Mouse (Mus musculus) testis, adult 2 months (tissue): ENCODE data around the gene Hesx1. TPM values are rescaled to one million over a fixed set of nuclear protein-coding genes. Genes with fewer than 3 reads are reported as not detected.

ENCODE experiments used
- H3K27ac ChIP-seq: fragments of 200-500 bp; 2 replicates; pipeline ENCODE4 v1.5.1; 2012; ENCODE audit warnings: low read depth, low read length; ENCODE audit not compliant: control insufficient read depth, insufficient read depth
- H3K27me3 ChIP-seq: fragments of 200-500 bp; 2 replicates; pipeline ENCODE4 v1.6.1; 2012; ENCODE audit warnings: mild to moderate bottlenecking, low read length, moderate library complexity; ENCODE audit not compliant: control insufficient read depth, insufficient read depth
- H3K36me3 ChIP-seq: fragments of 200-500 bp; 2 replicates; pipeline ENCODE4 v1.6.1; 2012; ENCODE audit warnings: mild to moderate bottlenecking, low read length; ENCODE audit not compliant: control insufficient read depth, insufficient read depth
- H3K4me1 ChIP-seq: fragments of 200-500 bp; 2 replicates; pipeline ENCODE4 v1.6.1; 2012; ENCODE audit warnings: low read length; ENCODE audit not compliant: control insufficient read depth, insufficient read depth
- H3K4me3 ChIP-seq: fragments of 200-500 bp; 2 replicates; pipeline ENCODE4 v1.5.1; 2012; ENCODE audit warnings: low read depth, mild to moderate bottlenecking, low read length, moderate library complexity, mixed read lengths; ENCODE audit not compliant: control insufficient read depth
- CTCF ChIP-seq: fragments of 200-500 bp; IDR thresholded peaks from 2 replicates; pipeline ENCODE4 v1.5.1; 2012; ENCODE audit warnings: low read depth, mild to moderate bottlenecking, inconsistent platforms, low read length, moderate library complexity; ENCODE audit not compliant: control insufficient read depth, insufficient read depth, insufficient replicate concordance
- POLR2A ChIP-seq: fragments of 200-500 bp; IDR thresholded peaks from 2 replicates; pipeline ENCODE4 v1.6.1; 2012; ENCODE audit warnings: low read depth, mild to moderate bottlenecking, inconsistent platforms, low read length, moderate library complexity; ENCODE audit not compliant: control insufficient read depth
- polyA plus RNA-seq: library from polyadenylated mRNA; depleted of rRNA; stranded (reverse); fragments of >200 nt; gene quantifications from 2 replicates; pipeline ENCODE4 v1.2.3, GENCODE M21; 2012

The Hesx1 gene
- polyA plus RNA-seq, 1 experiment: not detected

- peak within 1 kb of the TSS; percentile 55 for H3K27ac ChIP-seq
- peak within 1 kb of the TSS; percentile 93 for H3K4me3 ChIP-seq
- no peaks in the 10 kb centered on the region; the same call in 1 of the 2 replicates for H3K27me3 ChIP-seq
- TF ChIP-seq POLR2A: peak; percentile 77
- TF ChIP-seq CTCF: no peak
- H3K4me1 ChIP-seq: peaks cover 10% of the 10 kb centered on the region
- H3K36me3 ChIP-seq: no peaks in the 10 kb centered on the region
Measured at GRCm38 (mm10) chr14:27038783-27039182, 44.6 kb downstream of the Hesx1 start, which contains the start of gene Il17rd. Gene Il17rd (plus strand): TSS chr14:27038941.

- H3K36me3 ChIP-seq: no peaks in the 10 kb centered on the region
- H3K27me3 ChIP-seq: no peaks in the 10 kb centered on the region; the same call in 1 of the 2 replicates
- H3K27ac ChIP-seq: no peak overlapping the region
- H3K4me1 ChIP-seq: peaks cover 10% of the 10 kb centered on the region
- H3K4me3 ChIP-seq: peak overlapping the region; percentile 93
- TF ChIP-seq CTCF (no peak), POLR2A (no peak)
Measured at GRCm38 (mm10) chr14:27039281-27040248, 45.3 kb downstream of the Hesx1 start.

DNA sequence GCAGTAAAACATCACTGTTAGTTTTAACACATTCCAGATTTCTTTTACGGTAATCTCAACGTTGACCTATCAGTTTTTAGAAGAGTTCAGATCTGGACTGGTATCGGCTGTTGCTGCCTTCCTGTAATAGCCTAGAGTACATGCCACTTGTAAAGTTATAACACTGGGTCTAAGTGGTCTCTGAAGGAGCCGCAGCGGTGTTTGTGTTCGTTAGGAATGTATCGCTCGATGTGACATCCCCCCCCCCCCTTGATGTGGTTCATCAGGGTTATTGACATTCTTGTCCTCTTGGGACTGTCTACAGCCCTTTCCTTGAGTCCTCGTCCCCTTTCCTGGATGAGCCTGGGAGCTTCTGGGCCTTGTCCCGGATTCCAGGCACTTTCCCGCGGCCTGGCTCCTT is 46.2 kb downstream of the Hesx1 start:
- Histone ChIP-seq H3K36me3 (no peaks in the 10 kb centered on the region), H3K27ac (no peak overlapping the region), H3K4me3 (peak overlapping the region; percentile 40), H3K27me3 (no peaks in the 10 kb centered on the region; the same call in 1 of the 2 replicates), H3K4me1 (peaks cover 10% of the 10 kb centered on the region)
- TF ChIP-seq CTCF (no peak), POLR2A (no peak)

- TF ChIP-seq CTCF (no peak), POLR2A (no peak)
- no peaks in the 10 kb centered on the region; the same call in 1 of the 2 replicates for H3K27me3 ChIP-seq
- peaks cover 10% of the 10 kb centered on the region for H3K4me1 ChIP-seq
- no peaks in the 10 kb centered on the region for H3K36me3 ChIP-seq
- H3K27ac ChIP-seq: no peak overlapping the region
- H3K4me3 ChIP-seq: no peak overlapping the region
Measured at GRCm38 (mm10) chr14:27042280-27042983, 48.2 kb downstream of the Hesx1 start.

DNA sequence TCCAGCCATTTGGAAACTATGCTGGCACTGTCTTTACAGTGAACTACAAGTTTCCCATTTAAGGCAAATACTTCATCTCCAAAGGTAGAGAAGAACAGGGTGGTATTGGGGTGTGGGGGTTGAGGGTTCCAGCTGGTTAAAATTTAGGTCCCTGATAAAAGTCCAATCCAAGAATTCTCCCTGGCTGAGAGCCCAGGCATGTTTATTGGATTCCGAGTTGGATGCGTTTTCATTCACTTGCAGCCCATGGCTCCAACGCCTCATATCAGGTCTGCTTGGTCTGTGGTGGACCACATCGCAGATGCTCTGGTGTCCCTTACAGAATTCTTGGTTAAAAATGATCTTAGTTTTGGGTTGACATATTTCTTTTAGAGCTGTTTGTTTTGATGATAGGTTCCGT is 49.2 kb downstream of the Hesx1 start:
- Histone ChIP-seq H3K27me3 (no peaks in the 10 kb centered on the region; the same call in 1 of the 2 replicates), H3K27ac (no peak overlapping the region), H3K4me1 (peaks cover 10% of the 10 kb centered on the region), H3K4me3 (no peak overlapping the region), H3K36me3 (no peaks in the 10 kb centered on the region)
- TF ChIP-seq CTCF (no peak), POLR2A (no peak)

DNA sequence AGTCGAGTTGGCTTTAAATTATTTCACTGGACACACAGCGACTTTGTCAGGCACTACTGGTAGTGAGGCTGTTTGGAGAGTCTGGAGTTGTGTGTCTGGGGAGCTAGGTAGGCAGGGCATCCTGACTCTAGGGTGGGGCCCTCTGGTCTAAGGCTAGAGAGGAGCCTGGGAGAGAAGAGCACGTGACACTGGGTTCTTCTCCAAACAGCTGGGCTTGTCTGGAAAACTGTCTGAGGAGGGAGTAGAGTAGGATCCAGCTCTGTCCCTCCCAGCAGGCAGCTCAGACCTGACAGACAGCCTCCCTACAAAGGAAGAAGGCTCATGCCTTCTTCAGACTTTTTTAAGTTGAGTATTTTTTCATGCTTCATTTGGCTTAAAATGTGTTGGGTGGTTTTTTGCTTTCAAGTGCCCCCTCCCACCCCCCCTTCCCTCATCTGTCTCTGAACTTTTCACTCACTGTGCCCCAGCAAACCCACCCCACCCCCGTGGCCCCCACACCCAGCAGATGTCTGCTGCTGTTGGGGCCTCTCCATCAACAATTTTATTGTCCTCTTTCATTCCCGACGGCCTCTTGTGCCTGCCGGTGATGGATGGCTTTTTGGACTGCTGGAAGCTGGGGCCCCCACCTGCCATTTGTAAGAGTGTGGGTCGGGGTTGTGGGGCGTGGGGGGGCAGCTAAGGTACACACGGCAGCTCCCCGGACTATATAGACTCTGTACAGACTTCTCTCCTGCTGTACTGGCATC is 50.2 kb downstream of the Hesx1 start:
- no peaks in the 10 kb centered on the region; the same call in 1 of the 2 replicates for H3K27me3 ChIP-seq
- H3K4me1 ChIP-seq: peaks cover 9% of the 10 kb centered on the region
- H3K27ac ChIP-seq: no peak overlapping the region; the same call in 1 of the 2 replicates
- TF ChIP-seq POLR2A: no peak
- no peak for TF ChIP-seq CTCF
- H3K36me3 ChIP-seq: no peaks in the 10 kb centered on the region
- H3K4me3 ChIP-seq: no peak overlapping the region
